Mouse (Mus musculus): ENCODE results near the gene Brip1. TPM values are rescaled to one million over a fixed set of nuclear protein-coding genes. Genes with fewer than 3 reads are reported as not detected.

Brip1 gene
- total and polyA plus RNA-seq, 2 experiments from 2014 or later = 0.31 to 2.0 TPM

GRCm38 (mm10) chr11:86039994-86040393 is 161.0 kb downstream of the Brip1 start:
- Histone ChIP-seq H3K4me2 (ENCODE audit: low read depth, low read length) (no peak overlapping the region), H3K9ac (replicated peaks; ENCODE audit: low read depth, low read length) (no peak overlapping the region), H3K36me3 (replicated peaks; ENCODE audit: control insufficient read depth, insufficient read depth, low read length) (no peaks in the 10 kb centered on the region), H3K4me3 (ENCODE audit: low read depth, low read length) (no peak overlapping the region), H3K4me1 (ENCODE audit: control insufficient read depth, insufficient read depth) (no peaks in the 10 kb centered on the region), H3K27me3 (ENCODE audit: control insufficient read depth, insufficient read depth, low read length) (no peaks in the 10 kb centered on the region), H3K9me3 (replicated peaks; ENCODE audit: control insufficient read depth, low read length) (no peaks in the 10 kb centered on the region), H3K27ac (ENCODE audit: low read depth) (no peak overlapping the region)
- DNase-seq (ENCODE audit: low spot score) = no peak
- TF ChIP-seq EP300 (IDR thresholded peaks at IDR 0.05; ENCODE audit: low read depth) (no peak), CTCF (IDR thresholded peaks at IDR 0.05; ENCODE audit: low read depth) (no peak)
- ATAC-seq (ENCODE audit: insufficient read depth, low read depth) = no peak
- 65% methylated on average over 5 of the region's 5 CpGs for WGBS

- H3K4me3 ChIP-seq (ENCODE audit: low read depth, low read length) = no peak overlapping the region
- no peaks in the 10 kb centered on the region for H3K4me1 ChIP-seq (ENCODE audit: control insufficient read depth, insufficient read depth)
- no peak overlapping the region for H3K4me2 ChIP-seq (ENCODE audit: low read depth, low read length)
- no peaks in the 10 kb centered on the region for H3K36me3 ChIP-seq (replicated peaks; ENCODE audit: control insufficient read depth, insufficient read depth, low read length)
- 85% methylated on average over 8 of the region's 8 CpGs for WGBS
- no peak for TF ChIP-seq EP300 (IDR thresholded peaks at IDR 0.05; ENCODE audit: low read depth)
- no peak for TF ChIP-seq CTCF (IDR thresholded peaks at IDR 0.05; ENCODE audit: low read depth)
- no peak overlapping the region for H3K9ac ChIP-seq (replicated peaks; ENCODE audit: low read depth, low read length)
- ATAC-seq (ENCODE audit: insufficient read depth, low read depth) (no peak), DNase-seq (ENCODE audit: low spot score) (no peak)
- H3K27me3 ChIP-seq (ENCODE audit: control insufficient read depth, insufficient read depth, low read length) = no peaks in the 10 kb centered on the region
- H3K27ac ChIP-seq (ENCODE audit: low read depth) = no peak overlapping the region
- H3K9me3 ChIP-seq (replicated peaks; ENCODE audit: control insufficient read depth, low read length) = no peaks in the 10 kb centered on the region
Observed at GRCm38 (mm10) chr11:86039355-86039754, 161.6 kb downstream of the Brip1 start.

DNA sequence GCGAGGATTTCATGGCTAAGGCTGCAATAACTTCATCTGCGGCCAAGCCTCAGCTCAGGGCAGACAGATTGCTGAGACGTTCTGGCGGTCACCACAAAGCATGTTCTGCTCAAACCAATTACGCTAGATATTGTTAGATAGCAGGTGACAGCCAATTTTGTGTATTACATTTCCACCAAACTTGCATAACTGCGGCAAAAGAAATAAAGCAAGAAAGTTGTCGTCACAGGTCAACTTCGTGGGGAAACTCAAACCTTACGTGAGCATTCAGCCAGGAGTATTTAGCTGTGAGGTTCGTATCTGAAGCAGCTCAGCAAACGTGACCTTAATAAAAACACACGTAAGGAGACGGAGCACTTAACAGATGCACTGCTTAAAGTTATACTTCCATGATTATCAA is 162.3 kb downstream of the Brip1 start:
- H3K27ac ChIP-seq (ENCODE audit: low read depth) = no peak overlapping the region
- no peak for ATAC-seq (ENCODE audit: insufficient read depth, low read depth)
- no peaks in the 10 kb centered on the region for H3K4me1 ChIP-seq (ENCODE audit: control insufficient read depth, insufficient read depth)
- no peak overlapping the region for H3K4me3 ChIP-seq (ENCODE audit: low read depth, low read length)
- no peaks in the 10 kb centered on the region for H3K9me3 ChIP-seq (replicated peaks; ENCODE audit: control insufficient read depth, low read length)
- H3K9ac ChIP-seq (replicated peaks; ENCODE audit: low read depth, low read length) = no peak overlapping the region
- H3K36me3 ChIP-seq (replicated peaks; ENCODE audit: control insufficient read depth, insufficient read depth, low read length) = no peaks in the 10 kb centered on the region
- H3K27me3 ChIP-seq (ENCODE audit: control insufficient read depth, insufficient read depth, low read length) = no peaks in the 10 kb centered on the region
- H3K4me2 ChIP-seq (ENCODE audit: low read depth, low read length) = no peak overlapping the region
- no peak for DNase-seq (ENCODE audit: low spot score)
- TF ChIP-seq CTCF (IDR thresholded peaks at IDR 0.05; ENCODE audit: low read depth) = no peak
- TF ChIP-seq EP300 (IDR thresholded peaks at IDR 0.05; ENCODE audit: low read depth) = no peak
- 81% methylated on average over 13 of the region's 13 CpGs for WGBS

- no peak overlapping the region for H3K4me3 ChIP-seq (ENCODE audit: low read depth, low read length)
- DNase-seq (ENCODE audit: low spot score) (no peak), ATAC-seq (ENCODE audit: insufficient read depth, low read depth) (no peak)
- H3K27ac ChIP-seq (ENCODE audit: low read depth) = no peak overlapping the region
- TF ChIP-seq CTCF (IDR thresholded peaks at IDR 0.05; ENCODE audit: low read depth) (no peak), EP300 (IDR thresholded peaks at IDR 0.05; ENCODE audit: low read depth) (no peak)
- H3K9me3 ChIP-seq (replicated peaks; ENCODE audit: control insufficient read depth, low read length) = no peaks in the 10 kb centered on the region
- no peaks in the 10 kb centered on the region for H3K4me1 ChIP-seq (ENCODE audit: control insufficient read depth, insufficient read depth)
- WGBS = 42% methylated on average over 4 of the region's 4 CpGs
- H3K36me3 ChIP-seq (replicated peaks; ENCODE audit: control insufficient read depth, insufficient read depth, low read length) = no peaks in the 10 kb centered on the region
- no peak overlapping the region for H3K9ac ChIP-seq (replicated peaks; ENCODE audit: low read depth, low read length)
- H3K4me2 ChIP-seq (ENCODE audit: low read depth, low read length) = no peak overlapping the region
- H3K27me3 ChIP-seq (ENCODE audit: control insufficient read depth, insufficient read depth, low read length) = no peaks in the 10 kb centered on the region
Observed at GRCm38 (mm10) chr11:86032910-86033309, 168.1 kb downstream of the Brip1 start.

DNA sequence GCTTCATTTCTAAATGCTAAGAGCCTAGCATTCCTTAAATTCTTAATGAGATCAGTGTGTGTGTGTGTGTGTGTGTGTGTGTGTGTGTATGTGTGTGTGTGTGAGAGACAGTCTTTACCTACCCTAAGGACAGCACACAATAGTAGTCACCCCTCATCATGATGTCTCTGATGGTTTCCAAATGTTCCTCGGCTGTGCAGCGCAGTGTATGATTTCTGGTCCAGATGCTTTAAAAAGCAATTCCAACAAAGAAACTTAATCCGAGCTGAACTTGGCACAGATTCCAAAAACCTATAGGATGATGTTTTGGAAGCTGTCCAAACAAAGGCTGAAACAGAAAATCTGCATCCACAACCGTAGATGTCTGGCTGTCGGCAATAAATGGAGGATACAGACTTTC is 173.0 kb downstream of the Brip1 start:
- TF ChIP-seq EP300 (IDR thresholded peaks at IDR 0.05; ENCODE audit: low read depth) (no peak), CTCF (IDR thresholded peaks at IDR 0.05; ENCODE audit: low read depth) (no peak)
- Histone ChIP-seq H3K27me3 (ENCODE audit: control insufficient read depth, insufficient read depth, low read length) (no peaks in the 10 kb centered on the region), H3K4me3 (ENCODE audit: low read depth, low read length) (no peak overlapping the region), H3K36me3 (replicated peaks; ENCODE audit: control insufficient read depth, insufficient read depth, low read length) (no peaks in the 10 kb centered on the region), H3K9ac (replicated peaks; ENCODE audit: low read depth, low read length) (no peak overlapping the region), H3K27ac (ENCODE audit: low read depth) (no peak overlapping the region), H3K4me2 (ENCODE audit: low read depth, low read length) (no peak overlapping the region), H3K4me1 (ENCODE audit: control insufficient read depth, insufficient read depth) (no peaks in the 10 kb centered on the region), H3K9me3 (replicated peaks; ENCODE audit: control insufficient read depth, low read length) (no peaks in the 10 kb centered on the region)
- 56% methylated on average over 5 of the region's 5 CpGs for WGBS
- DNase-seq (ENCODE audit: low spot score) (no peak), ATAC-seq (ENCODE audit: insufficient read depth, low read depth) (no peak)

DNA sequence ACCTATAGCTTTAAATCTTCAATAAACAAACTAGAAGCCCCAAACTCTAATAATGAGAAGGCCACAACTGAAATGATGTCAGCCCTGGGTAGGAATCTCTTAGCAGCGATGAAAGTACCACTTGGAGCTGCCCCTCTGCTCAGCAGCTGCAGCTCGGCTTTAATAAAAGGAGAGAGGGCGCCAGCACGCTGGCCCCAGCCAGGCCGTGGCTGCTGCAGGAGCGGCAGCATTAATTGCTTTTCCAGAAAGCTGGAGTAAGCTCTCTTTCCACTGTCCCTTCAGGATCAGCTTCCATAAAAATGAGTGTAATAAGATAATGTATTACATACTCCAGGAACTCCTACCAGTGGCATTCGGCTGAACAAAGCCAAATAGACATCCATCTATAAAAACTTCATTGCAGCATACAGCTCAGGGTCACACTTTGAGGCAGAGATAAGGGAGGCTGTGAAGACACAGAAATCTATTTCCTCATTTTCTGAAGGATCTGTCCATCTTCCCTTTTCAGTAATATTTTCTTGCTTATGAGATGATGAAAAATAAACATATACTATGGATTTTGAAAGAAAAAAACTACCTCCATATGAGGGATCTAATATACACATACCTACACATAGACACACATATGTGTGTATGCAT is 174.3 kb downstream of the Brip1 start:
- no peak overlapping the region for H3K4me3 ChIP-seq (ENCODE audit: low read depth, low read length)
- ATAC-seq (ENCODE audit: insufficient read depth, low read depth) (no peak), DNase-seq (ENCODE audit: low spot score) (no peak)
- no peak overlapping the region for H3K9ac ChIP-seq (replicated peaks; ENCODE audit: low read depth, low read length)
- H3K4me1 ChIP-seq (ENCODE audit: control insufficient read depth, insufficient read depth) = no peaks in the 10 kb centered on the region
- no peaks in the 10 kb centered on the region for H3K9me3 ChIP-seq (replicated peaks; ENCODE audit: control insufficient read depth, low read length)
- WGBS = 30% methylated on average over 7 of the region's 7 CpGs
- H3K27me3 ChIP-seq (ENCODE audit: control insufficient read depth, insufficient read depth, low read length) = no peaks in the 10 kb centered on the region
- no peaks in the 10 kb centered on the region for H3K36me3 ChIP-seq (replicated peaks; ENCODE audit: control insufficient read depth, insufficient read depth, low read length)
- H3K4me2 ChIP-seq (ENCODE audit: low read depth, low read length) = no peak overlapping the region
- no peak for TF ChIP-seq EP300 (IDR thresholded peaks at IDR 0.05; ENCODE audit: low read depth)
- TF ChIP-seq CTCF (IDR thresholded peaks at IDR 0.05; ENCODE audit: low read depth) = no peak
- H3K27ac ChIP-seq (ENCODE audit: low read depth) = no peak overlapping the region

Data from heart, postnatal 0 days (tissue).